Mouse (Mus musculus): ENCODE results near the gene Plin5.

DNA sequence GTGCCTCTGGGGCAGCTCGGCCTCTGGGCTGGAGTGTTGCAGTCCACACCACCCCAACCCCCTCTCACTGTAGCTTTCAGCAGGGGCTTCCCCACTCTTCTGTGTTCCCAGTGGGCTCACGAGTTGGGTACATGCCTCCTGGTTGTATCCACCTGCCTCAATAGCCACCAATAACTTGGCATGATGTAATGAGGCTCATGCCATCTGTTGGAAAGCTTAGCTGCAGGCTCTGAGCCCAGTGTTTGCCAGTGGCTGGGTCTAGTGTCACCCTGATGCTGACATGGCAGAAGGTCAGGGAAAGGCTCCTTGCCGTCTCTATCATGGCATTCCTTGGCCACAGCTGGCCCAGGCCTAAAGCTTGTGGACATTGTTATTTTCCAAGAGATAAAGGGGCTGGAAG lies 16.6 kb downstream of the Plin5 start:
- TF ChIP-seq CTCF (IDR thresholded peaks at IDR 0.05; ENCODE audit: low read depth), result no peak
- TF ChIP-seq EP300 (IDR thresholded peaks at IDR 0.05; ENCODE audit: low read depth), result no peak

All from liver, postnatal 0 days (tissue).